Mouse (Mus musculus) E14TG2a.4 (cell line): ENCODE data around the gene Smcr8.

Source experiments
- CTCF ChIP-seq: conservative IDR thresholded peaks from 2 replicates; pipeline ENCODE4 v1.5.1; 2014; ENCODE audit warnings: low read length
- NANOG ChIP-seq: IDR thresholded peaks from 2 replicates; pipeline ENCODE4 v1.6.1; 2014; ENCODE audit warnings: borderline replicate concordance, low read length, mixed read lengths

DNA sequence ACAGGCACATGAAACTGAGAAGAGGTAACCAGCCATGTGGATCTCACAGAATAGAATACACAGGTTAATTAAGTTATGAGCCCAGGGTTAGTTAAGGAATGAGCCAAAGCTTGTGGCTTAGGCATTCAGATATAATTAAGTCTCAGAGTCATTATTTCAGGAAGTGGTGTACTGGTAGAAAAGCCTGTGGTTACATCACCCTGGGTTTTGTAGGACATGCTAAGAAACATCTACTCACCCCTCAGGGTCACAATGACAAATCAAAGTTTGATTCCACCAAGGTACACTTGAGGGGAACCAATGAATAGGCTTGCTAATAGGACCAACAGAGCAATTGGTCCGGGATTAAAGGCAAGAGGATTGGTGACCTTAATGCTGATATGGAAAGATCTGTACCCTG is 49.4 kb downstream of the Smcr8 start:
- no peak for TF ChIP-seq CTCF
- no peak for TF ChIP-seq NANOG
